Mouse (Mus musculus) CD8-positive naive resting alpha-beta T cell, adult 57 days (primary cell): ENCODE results near the gene Csf2ra. TPM values are rescaled to one million over a fixed set of nuclear protein-coding genes. Genes with fewer than 3 reads are reported as not detected.

ENCODE experiments used
- total RNA-seq: library from RNA; stranded (reverse); gene quantifications from one replicate; pipeline ENCODE4 v1.2.4, GENCODE M21; 2023

Csf2ra gene
- 23.3 TPM for total RNA-seq

DNA sequence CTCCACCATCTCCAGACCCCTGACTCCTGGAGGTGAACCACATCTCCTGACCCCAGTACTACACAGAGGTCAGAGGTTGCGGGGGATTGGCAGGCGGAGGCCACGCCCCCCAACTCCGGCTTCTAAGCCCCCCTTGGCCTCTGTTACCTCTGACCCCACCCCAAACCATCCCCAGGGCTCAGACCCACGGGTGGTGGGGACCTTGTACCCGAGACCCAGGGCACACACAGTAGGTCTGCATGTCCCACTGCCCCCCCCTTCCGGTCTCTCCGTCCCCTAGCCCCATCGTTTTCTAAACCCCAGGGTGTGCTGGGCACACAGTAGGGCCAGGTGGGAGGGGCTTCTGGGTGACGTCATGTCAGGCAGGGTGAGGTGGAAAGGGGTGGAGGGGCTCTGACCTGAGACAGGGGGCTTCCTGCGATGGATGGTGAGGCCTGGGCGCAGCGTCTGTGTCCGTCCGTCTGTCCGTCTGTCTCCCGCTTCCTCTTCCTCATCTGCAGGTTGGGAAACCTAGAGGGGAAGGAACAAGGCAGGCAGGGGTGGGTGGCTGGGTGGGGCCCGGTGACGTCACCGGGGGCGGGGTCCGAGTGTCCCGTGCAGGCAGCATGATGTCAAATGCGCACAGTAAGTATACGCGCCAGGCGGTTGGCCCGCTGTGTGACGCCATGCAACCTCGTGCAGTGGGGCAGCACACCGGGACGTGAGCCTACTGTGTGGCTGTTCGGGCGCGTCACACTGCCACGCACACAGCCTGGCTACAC lies at the start of gene Csf2ra:
TSS of gene Csf2ra (minus strand) at position 489 of the 761 bp plus-strand sequence.

DNA sequence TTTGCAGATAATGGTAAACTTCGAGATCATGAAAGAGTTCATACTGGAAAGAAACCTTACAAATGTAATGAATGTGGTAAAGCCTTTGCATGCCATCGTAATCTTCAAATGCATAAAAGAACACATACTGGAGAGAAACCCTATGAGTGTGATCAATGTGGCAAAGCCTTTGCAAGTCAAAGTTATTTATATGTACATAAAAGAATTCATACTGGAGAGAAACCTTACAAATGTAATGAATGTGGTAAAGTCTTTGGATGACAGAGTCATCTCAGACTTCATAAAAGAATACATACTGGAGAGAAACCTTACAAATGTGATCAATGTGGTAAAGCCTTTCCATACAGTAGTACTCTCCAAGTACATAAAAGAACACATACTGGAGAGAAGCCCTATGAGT lies 44.6 kb downstream of the Csf2ra start, which contains the start of gene Gm6020:
TSS of gene Gm6020 (plus strand) at position 301 of the 400 bp plus-strand sequence.

DNA sequence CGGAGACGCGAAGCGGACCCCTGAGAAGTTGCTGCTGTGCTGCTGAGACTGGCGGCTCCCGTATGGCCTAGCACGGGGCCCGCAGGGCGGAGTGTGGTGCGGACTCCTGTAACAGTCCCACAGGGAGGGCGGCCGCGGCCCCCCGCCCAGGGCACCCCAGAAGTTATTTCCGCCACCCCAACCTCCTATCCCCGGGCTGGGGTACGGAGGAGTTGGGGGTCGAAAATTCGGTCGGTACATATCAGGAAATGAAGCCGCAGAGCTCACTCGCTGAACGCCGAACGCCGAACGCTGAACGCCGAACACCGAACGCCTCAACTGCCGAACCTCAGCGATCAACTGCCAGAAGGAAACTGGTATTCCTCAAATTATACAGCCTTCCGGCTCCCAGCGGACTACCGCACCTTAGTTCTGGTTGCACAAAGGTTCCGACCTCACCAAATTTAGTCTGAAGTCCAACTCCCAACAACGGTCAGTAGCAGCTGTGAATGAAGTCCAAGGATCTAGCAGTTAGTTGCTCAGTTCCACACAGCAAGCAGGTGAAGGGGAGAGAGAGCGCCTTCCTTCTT lies 52.4 kb downstream of the Csf2ra start, which contains the start of gene Gm7102:
TSS of gene Gm7102 (minus strand) at position 554 of the 569 bp plus-strand sequence.

Other genes with a start within 250 kb of the Csf2ra start
- gene Zfp950, start 87.6 kb downstream of the Csf2ra start, total RNA-seq, result 24.3 TPM
- gene Gm7102, start 52.1 kb downstream of the Csf2ra start, total RNA-seq, result not detected
- not detected for gene Gm6020, start 44.5 kb downstream of the Csf2ra start, total RNA-seq
- gene Gm21060, start 68.6 kb upstream of the Csf2ra start, total RNA-seq, result not detected